Mouse (Mus musculus) right cerebral cortex, postnatal 10 days (tissue): ENCODE measurements around the gene Pde1a.

Source experiments
- DNase-seq, 2 experiments: peaks; one replicate each; pipeline ENCODE4 v3.0.0; 2021; ENCODE audit warnings: low spot score in 2 of 2

The Pde1a gene

DNA sequence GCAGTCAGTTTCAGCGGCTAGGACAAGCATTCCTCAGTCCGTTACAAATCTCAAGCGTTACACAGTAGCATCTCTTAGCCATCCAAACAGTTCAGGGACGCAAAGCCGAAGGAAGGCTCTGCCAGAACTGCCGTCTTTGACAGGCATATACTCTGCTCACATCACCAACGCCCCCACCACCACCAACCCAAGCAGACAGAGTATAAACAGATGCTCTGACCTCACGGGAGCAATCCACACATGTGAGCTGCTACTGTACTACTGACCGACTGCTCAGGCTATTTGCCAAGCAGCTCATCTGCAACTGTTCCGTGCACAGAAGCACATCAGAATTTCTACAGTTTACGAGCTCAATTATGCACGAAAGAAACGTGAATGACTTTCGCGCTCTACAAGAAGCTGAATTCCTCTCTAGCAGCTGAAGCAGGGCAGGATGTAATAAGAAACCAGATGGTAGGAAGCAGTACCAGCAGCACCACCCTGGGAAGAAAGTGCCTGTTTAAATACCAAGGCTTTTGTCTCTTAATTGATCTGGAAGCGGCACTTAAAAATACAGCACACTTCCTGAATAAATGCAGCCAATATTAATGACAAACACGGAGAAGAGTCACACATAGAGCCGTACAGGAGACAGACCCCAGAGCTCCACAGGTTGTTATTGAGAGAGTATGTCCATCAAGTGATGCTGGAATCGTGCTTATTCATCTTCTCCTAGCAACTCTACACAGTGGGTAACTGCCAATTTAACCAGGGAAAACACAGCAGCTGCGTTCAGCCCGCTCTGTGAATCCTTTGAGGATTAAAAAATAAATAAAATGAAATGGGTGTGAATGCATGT is at the start of gene Pde1a:
Pde1a (minus strand) TSS at position 598 of the 838 bp plus-strand sequence.
- peak; percentile 57 to 70 for DNase-seq

DNA sequence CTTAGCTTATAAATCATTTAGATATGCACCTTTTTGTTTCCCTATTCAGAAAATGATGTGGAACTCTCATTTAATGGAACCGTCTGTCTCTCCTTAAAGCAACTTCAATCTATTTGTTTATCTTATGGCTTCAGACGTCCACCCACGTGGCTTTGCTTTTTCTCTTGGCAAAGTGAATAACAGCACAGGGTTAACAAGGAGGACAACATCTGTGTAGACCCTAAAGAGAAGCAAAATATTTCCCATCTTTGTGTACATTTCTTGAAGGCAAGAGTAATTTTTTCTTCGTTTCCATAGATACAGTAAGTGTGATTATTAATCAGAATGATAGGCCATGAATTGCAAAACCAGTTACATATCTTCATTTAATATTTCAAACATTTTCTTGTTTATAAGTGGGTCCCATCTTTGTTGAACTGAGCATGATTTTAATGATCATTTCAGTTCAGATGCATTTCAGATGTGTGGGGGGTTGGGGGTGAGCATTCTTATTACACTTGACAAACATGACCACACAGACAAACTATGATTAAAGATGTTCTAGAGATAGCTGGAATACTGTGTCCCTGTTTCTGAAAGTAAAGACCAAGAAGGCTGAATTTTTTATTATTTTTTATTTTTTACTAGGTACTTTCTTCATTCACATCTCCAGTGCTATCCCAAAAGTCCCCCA is 49.5 kb upstream of the Pde1a start:
- DNase-seq = no peak

DNA sequence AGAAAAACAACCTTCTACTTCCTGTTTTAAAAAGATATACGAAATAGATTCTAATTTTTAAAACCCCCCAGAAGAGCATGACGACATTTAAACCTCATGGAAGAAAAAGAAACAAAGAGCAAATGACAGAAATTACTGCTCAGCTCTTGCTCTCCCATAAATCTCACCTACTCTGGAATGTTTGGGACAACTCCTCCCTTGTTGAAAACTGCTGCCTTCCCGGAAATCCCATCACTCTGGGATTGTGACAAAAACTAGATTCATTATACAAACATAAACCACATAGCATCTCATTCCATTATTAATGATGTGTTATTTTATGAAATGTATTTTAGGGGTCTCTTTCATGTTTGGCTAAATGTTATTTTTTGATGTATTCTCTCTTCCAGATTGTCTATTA is 48.9 kb upstream of the Pde1a start:
- no peak for DNase-seq

- no peak for DNase-seq
These were observed 38.8 kb upstream of the Pde1a start for GRCm38 (mm10) chr2:80168103-80168502.

- DNase-seq = no peak
These were observed 29.5 kb upstream of the Pde1a start for GRCm38 (mm10) chr2:80158784-80159183.

DNA sequence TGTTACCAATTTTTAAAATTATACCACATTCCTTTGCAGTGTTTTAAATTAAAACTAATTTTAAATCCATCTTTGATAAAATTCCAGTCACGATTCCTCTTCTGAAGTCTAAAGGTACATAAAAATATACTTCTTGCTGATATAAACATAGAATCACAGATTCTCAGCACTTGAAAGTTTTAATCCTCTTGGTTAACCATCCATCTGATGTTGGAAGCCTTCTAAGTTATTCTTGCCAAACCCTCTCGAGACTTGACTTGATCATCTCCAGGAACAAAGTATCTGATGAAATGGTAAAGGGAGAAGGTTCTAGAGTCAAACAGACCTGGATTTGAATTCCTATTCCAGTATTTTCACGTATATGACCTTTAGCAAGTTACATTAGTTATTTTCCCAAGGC is 28.9 kb upstream of the Pde1a start:
- DNase-seq = no peak

DNA sequence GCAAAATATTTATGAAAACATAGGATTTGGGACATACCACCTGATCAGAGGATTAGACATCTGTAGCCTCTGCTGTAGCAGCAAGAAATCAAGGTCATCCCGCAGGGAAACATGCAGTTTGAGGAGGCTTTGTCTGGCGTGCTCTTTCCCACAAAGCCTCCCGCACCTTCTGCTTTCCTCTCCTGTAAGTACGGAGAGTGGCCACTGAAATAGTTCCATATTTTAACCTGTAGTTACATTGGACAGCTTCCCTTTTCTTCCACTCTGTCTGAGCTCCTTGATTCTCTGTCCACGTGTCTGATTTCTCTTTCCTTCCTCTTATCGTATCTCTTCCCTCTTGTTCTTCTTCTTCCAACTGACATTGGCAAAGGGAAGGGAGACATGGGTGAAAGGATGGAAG is 20.8 kb upstream of the Pde1a start:
- DNase-seq = no peak

- DNase-seq = peak in 1 of 2 experiments; percentile 43
These were observed 20.1 kb upstream of the Pde1a start for GRCm38 (mm10) chr2:80149332-80149731.

GRCm38 (mm10) chr2:80135076-80135475 is 5.8 kb upstream of the Pde1a start:
- DNase-seq = no peak

- no peak for DNase-seq
These were observed 3.4 kb upstream of the Pde1a start for GRCm38 (mm10) chr2:80132677-80133076.

GRCm38 (mm10) chr2:80126663-80127062 is 2.6 kb downstream of the Pde1a start:
- no peak for DNase-seq

GRCm38 (mm10) chr2:80086891-80087290 is 42.4 kb downstream of the Pde1a start:
- no peak for DNase-seq

DNA sequence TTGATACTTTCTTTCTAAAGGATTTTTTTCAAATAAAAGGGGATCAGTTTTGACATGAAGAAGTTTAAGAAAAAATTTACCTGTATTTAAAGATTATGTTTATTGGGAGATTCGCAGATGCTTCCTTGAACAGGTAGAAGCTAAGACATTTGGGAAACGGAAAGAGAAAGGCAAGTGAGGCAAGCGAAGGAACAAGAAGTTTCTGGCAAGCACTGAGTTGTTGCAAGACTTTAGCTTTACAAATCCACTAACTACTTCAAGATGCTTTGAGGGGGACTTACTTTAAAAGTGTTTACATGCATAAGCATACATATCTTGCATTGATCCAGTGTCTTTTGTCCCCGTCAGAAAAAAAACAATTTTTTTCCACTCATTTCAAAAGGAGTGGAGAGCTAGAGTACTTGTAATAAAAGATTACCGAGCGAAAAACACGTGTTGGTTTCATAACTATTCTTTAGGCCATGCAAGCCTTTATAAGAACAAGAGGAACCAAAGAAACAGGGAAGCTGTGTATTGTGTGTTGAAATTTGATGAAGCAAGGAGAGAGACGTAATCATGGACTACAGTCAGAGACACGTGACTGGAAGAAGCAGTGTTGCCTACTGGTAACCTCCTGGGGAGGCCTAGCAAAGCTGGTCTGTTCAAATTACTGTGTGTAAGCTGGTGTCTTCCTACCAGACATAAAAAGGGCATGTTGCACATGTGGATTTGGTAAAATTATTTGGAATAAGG is 49.0 kb downstream of the Pde1a start:
- DNase-seq = no peak

- no peak for DNase-seq
These were observed 49.6 kb downstream of the Pde1a start for GRCm38 (mm10) chr2:80079618-80080017.

DNA sequence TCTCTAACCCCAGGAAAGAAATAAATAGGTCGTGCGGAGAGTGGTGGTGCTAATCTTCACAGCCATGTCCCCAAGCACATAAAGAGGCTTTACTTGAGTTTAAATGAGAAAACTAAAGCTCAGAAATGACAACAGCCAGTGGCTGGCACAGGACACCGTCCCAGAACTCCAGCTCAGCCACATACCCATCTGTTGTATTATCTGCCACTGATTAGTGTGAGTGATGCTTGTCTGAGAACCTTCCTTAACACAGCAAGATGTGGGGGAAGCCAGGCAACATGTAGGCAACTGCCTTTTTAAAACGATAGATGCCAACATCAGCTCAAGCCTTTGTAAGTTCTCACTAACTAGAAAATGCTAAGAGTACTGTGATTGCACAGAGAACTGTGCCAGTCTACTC is 52.9 kb downstream of the Pde1a start:
- no peak for DNase-seq

DNA sequence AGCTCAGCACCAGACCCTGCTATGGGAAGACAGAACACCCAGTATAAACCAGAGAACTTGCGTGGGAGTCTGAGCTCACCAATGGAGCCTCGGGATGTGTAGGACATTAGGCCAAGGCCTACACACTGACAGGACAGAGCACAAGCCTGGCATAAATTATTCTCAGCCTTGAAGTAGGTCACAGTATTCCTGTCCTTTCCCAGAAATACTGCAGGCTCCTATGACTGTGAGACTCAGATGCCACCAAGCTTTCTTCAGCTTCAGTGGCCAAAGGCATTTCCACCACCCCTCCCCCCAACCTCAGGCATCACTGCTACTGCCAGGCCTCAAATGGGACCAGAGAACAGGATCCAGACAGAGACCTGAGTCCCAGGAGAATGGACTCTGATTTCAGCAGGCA is 54.7 kb downstream of the Pde1a start:
- DNase-seq = no peak

DNA sequence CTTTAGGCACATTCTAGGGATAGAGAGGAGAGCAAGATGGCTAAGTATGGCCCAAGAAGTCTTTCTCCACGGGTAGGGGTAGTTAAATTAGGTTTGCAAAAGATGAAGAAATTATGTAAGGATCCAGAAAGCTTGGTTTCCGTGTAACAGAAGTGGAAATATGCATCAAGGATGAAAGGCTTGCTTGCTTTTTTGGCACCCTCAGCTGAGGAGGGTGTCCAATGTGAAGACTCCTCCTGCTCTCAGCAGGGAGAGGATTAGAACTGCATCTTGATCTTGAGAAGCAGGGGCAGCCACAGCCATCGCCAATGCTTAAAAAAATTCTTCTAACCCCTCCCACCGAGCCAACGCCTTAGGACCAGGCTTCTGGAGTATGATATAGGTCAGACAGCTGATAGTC is 55.2 kb downstream of the Pde1a start:
- no peak for DNase-seq

- no peak for DNase-seq
These were observed 55.8 kb downstream of the Pde1a start for GRCm38 (mm10) chr2:80073426-80073825.

DNA sequence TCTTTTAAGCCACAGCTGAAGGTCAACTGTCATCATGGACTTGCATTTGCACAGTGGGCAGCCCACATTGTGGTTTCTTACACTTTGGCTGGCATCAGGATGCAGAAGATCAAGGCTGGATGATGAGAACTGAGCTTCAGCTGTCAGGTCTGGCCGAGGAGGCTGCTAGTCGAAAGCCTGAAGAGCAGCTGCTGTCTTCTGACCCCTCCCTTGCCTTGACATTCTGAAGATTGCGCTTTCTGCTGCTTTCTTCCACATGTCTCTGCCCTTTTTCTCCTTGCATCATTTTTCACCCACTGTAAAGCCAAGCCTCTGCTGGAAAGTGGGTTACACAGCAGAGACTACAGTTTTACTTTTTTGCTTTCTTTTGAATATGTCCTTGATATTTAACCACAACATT is 59.5 kb downstream of the Pde1a start:
- DNase-seq = no peak

DNA sequence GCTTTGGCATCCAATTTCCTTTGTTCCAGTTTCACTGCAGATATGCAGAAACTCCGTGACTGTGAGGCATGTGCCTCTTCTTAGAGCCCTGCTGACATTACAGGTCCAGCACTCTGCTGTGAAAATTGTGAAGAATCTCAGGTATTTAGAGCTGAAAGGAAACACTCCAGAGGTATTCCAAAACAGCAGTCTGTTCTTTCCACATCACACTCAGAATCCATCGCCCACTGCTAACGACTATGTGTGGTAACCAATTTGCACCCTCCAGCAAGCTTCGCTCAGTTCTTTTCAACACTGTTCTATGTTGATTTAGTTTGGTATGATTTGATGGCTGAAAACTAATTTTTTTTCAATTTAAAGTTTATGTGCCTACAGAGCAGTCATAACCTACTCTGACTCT is 62.8 kb downstream of the Pde1a start:
- no peak for DNase-seq

GRCm38 (mm10) chr2:80056062-80056461 is 73.2 kb downstream of the Pde1a start:
- no peak for DNase-seq

DNA sequence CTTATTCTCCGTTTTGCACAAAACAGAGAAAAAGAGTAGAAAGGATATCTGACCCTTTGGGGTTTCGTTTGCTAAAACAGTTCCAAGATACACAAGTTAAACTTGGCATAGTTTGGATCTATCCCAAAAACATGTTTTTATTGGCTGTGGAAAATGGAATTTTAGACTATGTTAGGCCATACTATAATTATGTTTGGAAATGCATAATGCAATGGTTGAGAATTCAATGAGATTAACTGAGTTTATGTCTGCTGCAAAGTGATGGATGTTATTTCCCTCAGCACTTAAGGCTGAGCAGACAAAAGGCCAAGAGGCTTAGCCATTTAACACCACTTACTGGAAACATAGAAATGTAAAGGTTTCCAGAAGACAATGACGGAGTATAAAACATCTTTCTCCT is 75.2 kb downstream of the Pde1a start:
- DNase-seq = no peak
